Mouse (Mus musculus): Measurements from ENCODE around the gene Apoc2. TPM values are rescaled to one million over a fixed set of nuclear protein-coding genes. Genes with fewer than 3 reads are reported as not detected.

The Apoc2 gene
- polyA plus RNA-seq, 1 experiment from 2014 or later, result 8.7 TPM

DNA sequence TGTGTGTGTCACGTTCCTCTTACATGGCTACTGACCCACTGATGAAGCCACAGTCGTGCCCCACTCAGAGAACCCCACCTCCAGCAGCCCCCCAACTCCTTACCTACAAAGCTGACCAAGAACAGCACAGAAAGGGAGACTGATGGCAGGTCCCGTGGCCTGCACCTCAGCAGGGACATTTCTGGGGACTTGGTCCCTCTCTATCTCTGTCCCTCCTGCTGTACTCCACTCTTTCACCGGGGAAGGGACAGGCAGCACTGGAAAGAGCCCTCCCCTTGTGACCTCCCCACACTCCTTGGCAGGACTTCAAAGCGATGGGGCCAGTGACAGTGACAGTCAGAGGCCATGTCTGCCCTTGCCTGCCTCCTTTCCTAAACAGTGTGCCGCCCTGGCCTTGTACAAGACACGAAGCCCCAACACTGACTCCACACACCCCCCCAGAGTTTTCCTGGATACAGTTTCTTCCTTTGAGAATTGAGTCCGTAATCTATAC lies 3.5 kb upstream of the Apoc2 start, which contains the start of the genes Gm44805 and Apoc4:
Gene Gm44805 (minus strand): TSS at position 222 of the 493 bp plus-strand sequence.
Gene Apoc4 (minus strand): TSS at position 278 of the 493 bp plus-strand sequence.
- no peak for TF ChIP-seq CTCF (IDR thresholded peaks at IDR 0.05; ENCODE audit: low read depth)
- no peak for TF ChIP-seq EP300 (optimal IDR thresholded peaks at IDR 0.05)
- ATAC-seq (ENCODE audit: low FRiP score, low TSS enrichment), result no peak
- Histone ChIP-seq H3K36me3 (ENCODE audit: control insufficient read depth, insufficient read depth, low read length) (no peaks in the 10 kb centered on the region), H3K27me3 (ENCODE audit: control insufficient read depth, insufficient read depth, low read length) (no peaks in the 10 kb centered on the region), H3K9me3 (ENCODE audit: control insufficient read depth, low read length) (no peaks in the 10 kb centered on the region; the same call in 1 of the 2 replicates), H3K9ac (ENCODE audit: low read length) (no peak within 1 kb of the TSS), H3K4me1 (replicated peaks; ENCODE audit: control insufficient read depth, insufficient read depth) (no peaks in the 10 kb centered on the region), H3K27ac (replicated peaks) (no peak within 1 kb of the TSS), H3K4me2 (replicated peaks; ENCODE audit: low read depth) (no peak within 1 kb of the TSS), H3K4me3 (ENCODE audit: low read depth, low read length) (no peak within 1 kb of the TSS)
- no peak for DNase-seq (ENCODE audit: low spot score)
- WGBS, result 58% methylated on average over 8 of the region's 8 CpGs

DNA sequence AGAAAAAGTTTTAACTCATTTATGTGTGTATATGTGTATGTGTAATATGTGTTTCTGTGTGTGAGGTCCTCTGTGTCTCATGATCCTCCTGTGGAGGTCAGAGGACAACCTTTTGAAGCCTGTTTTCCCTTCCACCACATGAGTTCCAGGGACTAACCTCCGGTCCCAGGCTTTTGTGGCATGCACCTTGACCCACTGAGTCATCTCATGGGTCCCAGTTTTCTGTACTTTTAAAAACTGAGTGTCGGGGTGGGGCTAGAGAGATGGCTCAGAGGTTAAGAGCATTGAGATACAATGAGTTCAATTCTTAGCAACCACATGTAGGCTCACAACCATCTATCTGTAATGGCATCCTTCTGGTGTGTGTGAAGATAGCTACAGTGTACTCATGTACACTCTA lies 3.0 kb upstream of the Apoc2 start:
- Histone ChIP-seq H3K27ac (replicated peaks) (no peak overlapping the region), H3K36me3 (ENCODE audit: control insufficient read depth, insufficient read depth, low read length) (no peaks in the 10 kb centered on the region), H3K4me2 (replicated peaks; ENCODE audit: low read depth) (no peak overlapping the region), H3K9ac (ENCODE audit: low read length) (no peak overlapping the region), H3K4me1 (replicated peaks; ENCODE audit: control insufficient read depth, insufficient read depth) (no peaks in the 10 kb centered on the region), H3K9me3 (ENCODE audit: control insufficient read depth, low read length) (no peaks in the 10 kb centered on the region; the same call in 1 of the 2 replicates), H3K27me3 (ENCODE audit: control insufficient read depth, insufficient read depth, low read length) (no peaks in the 10 kb centered on the region), H3K4me3 (ENCODE audit: low read depth, low read length) (no peak overlapping the region)
- TF ChIP-seq EP300 (optimal IDR thresholded peaks at IDR 0.05) (no peak), CTCF (IDR thresholded peaks at IDR 0.05; ENCODE audit: low read depth) (no peak)
- ATAC-seq (ENCODE audit: low FRiP score, low TSS enrichment) (no peak), DNase-seq (ENCODE audit: low spot score) (no peak)
- 75% methylated on average over 2 of the region's 2 CpGs for WGBS

GRCm38 (mm10) chr7:19678901-19679300 lies 1.2 kb upstream of the Apoc2 start:
- Histone ChIP-seq H3K9me3 (ENCODE audit: control insufficient read depth, low read length) (no peaks in the 10 kb centered on the region; the same call in 1 of the 2 replicates), H3K4me2 (replicated peaks; ENCODE audit: low read depth) (no peak overlapping the region)

DNA sequence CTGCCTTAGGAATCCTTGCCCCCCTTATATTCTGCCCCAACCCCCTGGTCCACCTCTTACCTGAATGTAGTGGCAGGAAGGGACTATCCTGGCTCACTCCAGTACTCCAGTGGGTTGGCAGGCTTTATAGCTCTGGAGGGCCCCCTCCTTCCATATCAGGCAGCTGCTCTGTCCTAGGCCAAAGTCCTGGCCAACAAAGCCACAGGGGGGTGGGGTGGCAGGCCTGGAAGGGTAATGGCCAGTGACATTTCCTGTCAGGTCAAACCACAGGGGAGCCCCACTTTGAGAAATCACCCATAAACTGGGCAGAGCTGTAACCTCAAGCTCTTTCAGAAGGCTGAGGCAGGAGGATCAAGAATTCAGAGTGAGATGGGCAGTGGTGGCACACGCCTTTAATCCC lies 1.1 kb downstream of the Apoc2 start:
- H3K4me2 ChIP-seq (replicated peaks; ENCODE audit: low read depth), result no peak overlapping the region
- no peaks in the 10 kb centered on the region; the same call in 1 of the 2 replicates for H3K9me3 ChIP-seq (ENCODE audit: control insufficient read depth, low read length)
- H3K4me1 ChIP-seq (replicated peaks; ENCODE audit: control insufficient read depth, insufficient read depth), result no peaks in the 10 kb centered on the region
- no peak for DNase-seq (ENCODE audit: low spot score)
- H3K9ac ChIP-seq (ENCODE audit: low read length), result no peak overlapping the region
- WGBS, result 67% methylated on average over 1 of the region's 1 CpGs
- H3K27me3 ChIP-seq (ENCODE audit: control insufficient read depth, insufficient read depth, low read length), result no peaks in the 10 kb centered on the region
- no peak for ATAC-seq (ENCODE audit: low FRiP score, low TSS enrichment)
- H3K4me3 ChIP-seq (ENCODE audit: low read depth, low read length), result no peak overlapping the region
- H3K36me3 ChIP-seq (ENCODE audit: control insufficient read depth, insufficient read depth, low read length), result no peaks in the 10 kb centered on the region
- TF ChIP-seq EP300 (optimal IDR thresholded peaks at IDR 0.05) (no peak), CTCF (IDR thresholded peaks at IDR 0.05; ENCODE audit: low read depth) (no peak)
- H3K27ac ChIP-seq (replicated peaks), result no peak overlapping the region

More at GRCm38 (mm10) chr7:19678901-19679300, 1.2 kb upstream of the Apoc2 start:
- H3K36me3 ChIP-seq (ENCODE audit: control insufficient read depth, insufficient read depth, low read length), result no peaks in the 10 kb centered on the region
- no peak overlapping the region for H3K4me3 ChIP-seq (ENCODE audit: low read depth, low read length)
- H3K27ac ChIP-seq (replicated peaks), result no peak overlapping the region
- no peaks in the 10 kb centered on the region for H3K4me1 ChIP-seq (replicated peaks; ENCODE audit: control insufficient read depth, insufficient read depth)
- TF ChIP-seq CTCF (IDR thresholded peaks at IDR 0.05; ENCODE audit: low read depth) (no peak), EP300 (optimal IDR thresholded peaks at IDR 0.05) (no peak)
- no peak overlapping the region for H3K9ac ChIP-seq (ENCODE audit: low read length)
- 87% methylated on average over 3 of the region's 3 CpGs for WGBS
- H3K27me3 ChIP-seq (ENCODE audit: control insufficient read depth, insufficient read depth, low read length), result no peaks in the 10 kb centered on the region
- ATAC-seq (ENCODE audit: low FRiP score, low TSS enrichment) (no peak), DNase-seq (ENCODE audit: low spot score) (no peak)

DNA sequence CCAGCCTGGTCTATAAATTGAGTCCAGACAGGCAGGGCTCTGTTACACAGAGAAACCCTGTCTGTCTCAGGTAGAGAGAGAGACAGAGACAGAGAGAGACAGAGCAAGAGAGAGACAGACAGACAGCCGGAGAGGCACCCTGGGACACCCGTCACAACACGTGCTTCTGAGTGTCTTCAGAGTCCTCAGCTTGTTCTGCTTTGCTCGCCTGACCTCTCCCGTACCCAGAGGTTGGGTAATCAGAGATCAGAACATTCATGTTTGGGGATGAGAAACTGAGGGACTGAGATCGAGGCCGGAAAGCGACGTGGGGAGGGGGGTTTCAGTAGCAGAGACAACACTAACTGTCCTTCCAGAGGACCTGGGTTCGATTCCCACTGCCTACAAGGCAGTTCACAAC lies 1.9 kb downstream of the Apoc2 start:
- DNase-seq (ENCODE audit: low spot score) (no peak), ATAC-seq (ENCODE audit: low FRiP score, low TSS enrichment) (no peak)
- 73% methylated on average over 10 of the region's 10 CpGs for whole genome bisulfite sequencing
- no peak overlapping the region for H3K4me2 ChIP-seq (replicated peaks; ENCODE audit: low read depth)
- H3K27me3 ChIP-seq (ENCODE audit: control insufficient read depth, insufficient read depth, low read length), result no peaks in the 10 kb centered on the region
- H3K27ac ChIP-seq (replicated peaks), result no peak overlapping the region
- no peak overlapping the region for H3K9ac ChIP-seq (ENCODE audit: low read length)
- TF ChIP-seq EP300 (optimal IDR thresholded peaks at IDR 0.05), result no peak
- no peak for TF ChIP-seq CTCF (IDR thresholded peaks at IDR 0.05; ENCODE audit: low read depth)
- H3K4me3 ChIP-seq (ENCODE audit: low read depth, low read length), result no peak overlapping the region
- no peaks in the 10 kb centered on the region for H3K4me1 ChIP-seq (replicated peaks; ENCODE audit: control insufficient read depth, insufficient read depth)
- H3K9me3 ChIP-seq (ENCODE audit: control insufficient read depth, low read length), result no peaks in the 10 kb centered on the region; the same call in 1 of the 2 replicates
- H3K36me3 ChIP-seq (ENCODE audit: control insufficient read depth, insufficient read depth, low read length), result no peaks in the 10 kb centered on the region

DNA sequence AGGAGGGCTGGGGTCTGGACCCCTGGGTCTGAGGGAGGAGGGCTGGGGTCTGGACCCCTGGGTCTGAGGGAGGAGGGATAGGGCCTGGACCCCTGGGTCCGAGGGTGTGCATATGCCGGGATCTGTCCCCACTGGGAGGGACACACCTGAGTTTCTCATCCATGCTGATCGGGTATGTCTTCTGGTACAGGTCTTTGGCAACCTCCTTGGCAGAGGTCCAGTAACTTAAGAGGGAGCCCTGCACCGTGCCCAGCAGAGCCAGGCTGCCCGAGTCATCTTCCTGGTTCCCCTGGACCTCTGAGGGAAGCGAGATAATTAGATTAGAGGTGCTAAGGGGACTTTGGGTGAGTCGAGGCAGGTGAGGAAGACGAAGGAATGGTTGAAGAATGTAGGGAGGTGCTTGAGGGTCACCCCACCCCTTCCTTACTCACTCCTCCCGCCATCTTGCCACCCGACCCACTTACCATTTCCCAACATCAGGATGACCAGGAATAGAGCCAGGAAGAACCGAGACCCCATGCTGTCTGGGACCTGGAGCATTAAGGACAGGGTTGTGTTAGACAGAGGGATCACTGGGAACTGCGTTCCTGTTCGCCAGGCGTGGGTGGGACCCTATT lies 4.5 kb downstream of the Apoc2 start:
- H3K9me3 ChIP-seq (ENCODE audit: control insufficient read depth, low read length), result no peaks in the 10 kb centered on the region; the same call in 1 of the 2 replicates
- H3K4me3 ChIP-seq (ENCODE audit: low read depth, low read length), result no peak overlapping the region

More for the DNA sequence above, 4.5 kb downstream of the Apoc2 start:
- Histone ChIP-seq H3K4me1 (replicated peaks; ENCODE audit: control insufficient read depth, insufficient read depth) (no peaks in the 10 kb centered on the region), H3K4me2 (replicated peaks; ENCODE audit: low read depth) (no peak overlapping the region), H3K36me3 (ENCODE audit: control insufficient read depth, insufficient read depth, low read length) (no peaks in the 10 kb centered on the region), H3K27me3 (ENCODE audit: control insufficient read depth, insufficient read depth, low read length) (no peaks in the 10 kb centered on the region), H3K27ac (replicated peaks) (no peak overlapping the region), H3K9ac (ENCODE audit: low read length) (no peak overlapping the region)
- DNase-seq (ENCODE audit: low spot score) (no peak), ATAC-seq (ENCODE audit: low FRiP score, low TSS enrichment) (no peak)
- TF ChIP-seq CTCF (IDR thresholded peaks at IDR 0.05; ENCODE audit: low read depth), result no peak
- no peak for TF ChIP-seq EP300 (optimal IDR thresholded peaks at IDR 0.05)
- WGBS, result 47% methylated on average over 14 of the region's 14 CpGs

All from stomach, postnatal 0 days (tissue).